Mouse (Mus musculus): ENCODE data around the gene Ube2e3.

Gene Ube2e3

GRCm38 (mm10) chr2:78867726-78868510 is at the start of gene Ube2e3:
Gene Ube2e3 (plus strand): TSS chr2:78868124.
- DNase-seq (ENCODE audit: low spot score) = peak; percentile 39

- no peak for DNase-seq (ENCODE audit: low spot score)
These were observed 38.0 kb upstream of the Ube2e3 start for GRCm38 (mm10) chr2:78829887-78830286.

GRCm38 (mm10) chr2:78841494-78842224 is 26.3 kb upstream of the Ube2e3 start:
- DNase-seq (ENCODE audit: low spot score) = no peak

GRCm38 (mm10) chr2:78844365-78844764 is 23.6 kb upstream of the Ube2e3 start:
- DNase-seq (ENCODE audit: low spot score) = no peak

- DNase-seq (ENCODE audit: low spot score) = no peak
These were observed 22.6 kb upstream of the Ube2e3 start for GRCm38 (mm10) chr2:78845274-78845673.

GRCm38 (mm10) chr2:78845717-78846116 is 22.2 kb upstream of the Ube2e3 start:
- DNase-seq (ENCODE audit: low spot score) = no peak

- no peak for DNase-seq (ENCODE audit: low spot score)
These were observed 13.6 kb upstream of the Ube2e3 start for GRCm38 (mm10) chr2:78854315-78854714.

- no peak for DNase-seq (ENCODE audit: low spot score)
These were observed 9.3 kb upstream of the Ube2e3 start for GRCm38 (mm10) chr2:78858628-78859027.

- DNase-seq (ENCODE audit: low spot score) = no peak
These were observed 8.4 kb upstream of the Ube2e3 start for GRCm38 (mm10) chr2:78859266-78860087.

GRCm38 (mm10) chr2:78860088-78860372 is 7.9 kb upstream of the Ube2e3 start:
- DNase-seq (ENCODE audit: low spot score) = no peak

- no peak for DNase-seq (ENCODE audit: low spot score)
These were observed 3.8 kb upstream of the Ube2e3 start for GRCm38 (mm10) chr2:78864116-78864515.

- DNase-seq (ENCODE audit: low spot score) = no peak
These were observed 3.1 kb upstream of the Ube2e3 start for GRCm38 (mm10) chr2:78864866-78865265.

GRCm38 (mm10) chr2:78868511-78868854 is 559 bp downstream of the Ube2e3 start:
- peak; percentile 90 for DNase-seq (ENCODE audit: low spot score)

- peak; percentile 85 for DNase-seq (ENCODE audit: low spot score)
These were observed 1.2 kb downstream of the Ube2e3 start for GRCm38 (mm10) chr2:78868951-78869720.

- no peak for DNase-seq (ENCODE audit: low spot score)
These were observed 2.0 kb downstream of the Ube2e3 start for GRCm38 (mm10) chr2:78869721-78870442.

- DNase-seq (ENCODE audit: low spot score) = no peak
These were observed 2.6 kb downstream of the Ube2e3 start for GRCm38 (mm10) chr2:78870443-78871025.

- DNase-seq (ENCODE audit: low spot score) = no peak
These were observed 4.3 kb downstream of the Ube2e3 start for GRCm38 (mm10) chr2:78871971-78872860.

- no peak for DNase-seq (ENCODE audit: low spot score)
These were observed 6.0 kb downstream of the Ube2e3 start for GRCm38 (mm10) chr2:78873946-78874345.

- DNase-seq (ENCODE audit: low spot score) = no peak
These were observed 8.1 kb downstream of the Ube2e3 start for GRCm38 (mm10) chr2:78876002-78876401.

GRCm38 (mm10) chr2:78882068-78882467 is 14.1 kb downstream of the Ube2e3 start:
- no peak for DNase-seq (ENCODE audit: low spot score)
